Mouse (Mus musculus): ENCODE results near the gene Apoc2.
"Not testable (repeated sequence)": the region's sequence is repeated elsewhere in the genome, so short reads cannot be mapped to it uniquely, and the experiment has no call there.

Gene Apoc2

DNA sequence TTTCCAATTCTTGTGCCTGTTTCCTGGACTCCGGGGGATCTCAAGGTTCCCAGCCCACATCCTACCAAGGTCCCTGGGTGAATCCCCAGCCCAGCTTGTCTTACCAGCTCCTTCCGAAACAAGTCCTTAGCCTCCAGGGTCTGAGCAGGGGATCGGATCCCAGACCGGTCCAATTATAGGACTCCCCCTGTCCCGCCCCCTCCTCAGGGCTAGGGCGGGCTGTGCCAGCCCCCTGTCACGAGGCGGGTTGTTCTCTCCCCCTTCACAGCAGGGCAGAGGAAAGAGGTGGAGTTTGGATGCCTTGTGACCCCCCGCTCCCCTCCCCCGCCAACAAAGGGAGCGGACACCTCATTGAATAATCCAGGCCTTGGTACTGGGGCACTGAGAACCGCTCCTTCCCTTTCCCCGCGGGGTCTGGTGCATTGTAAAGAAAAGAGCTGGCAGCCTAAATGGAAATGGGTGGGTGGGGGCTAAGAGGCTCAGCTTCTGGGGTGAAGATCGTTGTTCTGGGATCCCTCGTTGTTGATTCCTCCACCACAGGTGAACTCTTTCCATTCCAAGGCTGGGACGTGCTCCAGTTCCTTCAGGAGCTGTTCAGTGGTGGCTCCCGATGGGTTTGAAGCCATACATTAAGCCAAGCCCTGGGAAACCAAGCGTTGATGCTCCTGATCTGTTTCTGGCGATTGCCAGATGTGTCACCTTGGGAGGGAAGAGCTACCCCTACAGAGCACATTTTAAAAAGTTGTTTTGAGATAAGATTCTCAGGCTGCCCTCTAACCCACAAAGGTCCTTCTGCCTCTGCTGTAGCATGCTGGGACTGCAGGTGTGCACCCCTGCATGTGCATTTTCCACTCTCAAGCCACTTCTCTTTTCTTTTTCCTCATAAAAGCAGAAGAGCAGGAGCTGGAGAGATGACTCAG is 21.4 kb upstream of the Apoc2 start, which contains the start of gene Apoe:
Apoe (minus strand) TSS at position 282 of the 920 bp plus-strand sequence.
- DNase-seq (ENCODE audit: low spot score), result peak; percentile 58

DNA sequence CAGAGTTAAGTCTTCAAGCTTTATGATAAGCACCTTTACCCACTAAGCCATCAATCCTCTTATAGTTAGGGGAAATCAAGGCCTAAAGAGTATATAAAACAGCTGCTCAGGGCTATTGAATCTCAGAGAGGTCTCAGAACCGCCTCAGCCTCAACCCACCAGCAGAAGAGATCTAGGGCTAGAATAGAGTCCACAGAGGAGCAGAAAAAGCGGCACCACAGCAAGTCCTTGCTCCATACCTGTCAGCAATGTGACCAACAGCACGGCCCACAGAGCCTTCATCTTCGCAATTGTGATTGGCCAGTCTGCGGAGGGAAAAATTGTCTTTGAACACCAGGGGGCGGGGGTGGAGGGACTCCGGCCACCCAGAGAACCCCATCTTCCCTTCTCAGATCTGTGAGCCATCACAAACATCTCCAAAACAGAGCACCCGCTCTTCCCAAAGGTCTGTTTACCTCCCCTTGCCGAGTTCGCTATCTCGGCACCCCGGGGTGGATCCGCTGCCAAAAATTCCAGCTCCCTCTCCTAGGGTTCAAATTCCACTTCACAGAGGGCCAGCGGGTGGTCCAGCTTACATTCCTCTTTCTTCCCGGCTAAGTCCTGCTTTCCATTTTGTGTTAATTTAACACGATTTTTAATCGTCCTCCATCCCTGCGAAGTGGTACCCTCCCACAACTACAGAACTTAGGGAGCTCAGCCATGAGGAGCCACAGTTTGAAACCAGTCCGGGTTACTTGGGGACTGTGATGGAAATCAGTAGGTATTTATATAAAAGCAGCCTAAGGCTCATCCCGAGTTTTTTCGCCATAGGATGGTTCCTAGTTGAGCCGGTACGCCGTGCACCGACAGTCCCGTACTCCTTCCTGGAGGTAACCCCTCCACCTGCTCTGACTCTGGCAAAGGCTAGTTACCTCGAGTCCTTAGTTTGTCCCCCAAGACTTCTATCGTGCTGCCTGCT is 20.5 kb upstream of the Apoc2 start:
- no peak for DNase-seq (ENCODE audit: low spot score)

DNA sequence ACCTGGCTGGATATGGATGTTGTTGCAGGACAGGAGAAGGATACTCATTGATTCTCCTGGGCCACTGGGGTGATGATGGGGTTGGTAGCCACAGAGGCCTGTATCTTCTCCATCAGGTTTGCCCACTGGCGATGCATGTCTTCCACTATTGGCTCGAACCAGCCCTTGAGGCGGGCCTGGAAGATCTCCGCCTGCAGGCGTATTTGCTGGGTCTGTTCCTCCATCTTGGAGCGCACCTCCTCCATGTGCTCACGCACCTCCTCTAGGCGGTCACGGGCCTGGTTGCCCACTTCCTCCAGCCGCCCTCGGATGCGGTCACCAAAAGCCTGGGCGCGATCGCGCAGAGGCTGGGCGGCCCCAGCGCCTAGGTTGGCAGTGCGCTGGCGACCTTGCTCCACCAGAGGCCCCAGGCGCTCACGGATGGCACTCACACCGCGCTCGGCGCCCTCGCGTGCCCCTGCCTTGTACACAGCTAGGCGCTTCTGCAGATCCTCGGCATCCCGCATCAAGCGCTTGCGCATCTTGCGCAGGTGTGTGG is 18.7 kb upstream of the Apoc2 start:
- no peak for DNase-seq (ENCODE audit: low spot score)

DNA sequence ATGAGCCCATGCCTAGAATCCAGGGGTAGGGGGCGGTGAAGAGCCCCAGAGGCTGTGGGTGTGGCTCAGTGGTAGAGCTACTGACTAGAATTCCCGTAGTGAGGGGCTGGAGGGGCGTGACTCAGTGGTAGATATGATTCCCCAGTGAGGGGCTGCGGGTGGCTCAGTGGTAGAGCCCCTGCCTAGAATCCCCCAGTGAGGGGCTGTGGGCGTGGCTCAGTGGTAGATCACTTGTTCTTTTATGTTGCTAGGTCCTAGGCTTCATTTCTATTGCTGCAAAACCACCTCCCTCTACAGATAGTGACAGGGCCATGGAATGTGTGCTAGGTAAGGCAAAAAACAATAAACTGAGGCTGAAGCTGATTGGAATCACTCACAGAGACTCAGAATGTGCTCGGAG is 18.1 kb upstream of the Apoc2 start:
- DNase-seq (ENCODE audit: low spot score), result no peak

DNA sequence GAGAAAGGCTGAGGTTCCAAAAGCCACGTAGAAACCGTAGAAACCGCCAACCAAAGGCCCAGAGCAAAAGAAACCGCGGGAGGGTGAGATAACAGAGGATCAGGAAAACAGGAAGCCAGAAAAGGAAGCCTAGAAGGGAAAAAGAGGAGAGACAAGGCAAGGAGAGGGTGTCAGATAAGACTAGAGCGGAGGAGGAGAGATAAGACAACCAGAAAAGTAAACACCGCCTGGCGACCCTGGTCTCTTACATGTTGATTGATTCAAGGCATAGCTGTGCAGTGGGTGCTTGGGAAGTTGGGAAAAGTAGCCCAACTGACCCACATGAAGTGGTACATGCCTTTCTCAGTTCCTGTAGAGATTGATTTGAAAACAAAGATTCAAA is 17.5 kb upstream of the Apoc2 start:
- no peak for DNase-seq (ENCODE audit: low spot score)

DNA sequence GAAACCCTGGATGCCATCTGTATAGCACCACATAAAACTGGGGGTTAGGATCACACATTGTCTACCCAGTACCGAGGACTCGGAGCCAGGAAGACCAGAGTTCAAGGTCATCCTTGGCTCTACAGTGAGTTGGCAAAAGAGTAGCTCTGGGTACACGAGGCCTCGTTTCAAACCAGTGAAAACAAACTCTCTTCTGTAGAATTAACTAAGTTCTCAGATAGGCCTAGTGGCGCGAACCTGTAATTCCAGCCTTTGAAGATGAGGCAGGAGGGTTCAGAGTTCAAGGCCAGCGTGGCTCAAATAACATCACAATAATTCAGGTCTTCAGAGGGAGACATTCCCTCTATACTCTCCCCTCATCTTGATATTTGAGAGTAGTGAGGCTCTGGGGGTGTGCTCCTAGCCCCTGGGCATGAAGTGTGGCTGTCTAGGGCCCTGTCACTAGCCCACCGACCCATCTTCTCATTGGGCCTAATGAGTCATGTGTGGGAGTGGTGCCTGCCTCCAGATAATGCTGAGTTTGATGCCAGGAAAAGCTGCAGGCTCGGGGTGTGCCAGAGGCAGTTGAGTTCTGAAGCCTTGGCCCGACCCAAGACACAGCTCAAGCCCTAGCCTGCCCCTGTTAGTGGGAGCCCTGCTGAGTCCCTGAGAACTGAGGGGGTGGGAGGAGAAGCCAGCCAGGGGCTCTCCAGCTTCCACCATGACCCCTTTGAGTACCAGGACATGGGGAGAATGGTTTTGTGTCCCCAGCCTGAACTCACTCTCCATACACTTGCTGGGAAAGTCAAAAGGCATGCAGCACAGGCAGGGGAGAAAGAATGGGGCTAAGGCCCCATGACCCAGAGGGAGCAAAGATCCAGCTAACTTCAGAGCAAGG is 16.8 kb upstream of the Apoc2 start:
- DNase-seq (ENCODE audit: low spot score), result no peak

DNA sequence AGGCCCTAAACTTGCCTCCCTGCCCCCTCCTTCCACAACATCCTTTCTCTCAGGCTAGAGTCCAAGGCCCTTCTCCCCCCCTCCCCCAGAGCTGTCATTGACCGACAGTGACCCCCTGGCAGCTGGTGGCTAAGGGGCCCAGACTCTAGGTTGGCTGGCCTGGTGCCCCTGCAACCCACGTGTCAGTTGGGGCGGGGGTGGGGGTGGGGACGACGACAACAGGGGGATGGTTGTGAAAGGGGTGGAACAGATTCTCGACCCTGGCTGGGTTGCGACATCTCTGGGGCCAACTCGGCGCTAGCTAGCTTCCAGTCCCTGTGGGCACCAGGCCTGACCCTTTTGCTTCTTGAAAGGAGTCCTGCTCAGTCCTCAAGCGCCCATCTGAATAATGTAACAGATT is 15.7 kb upstream of the Apoc2 start:
- no peak for DNase-seq (ENCODE audit: low spot score)

DNA sequence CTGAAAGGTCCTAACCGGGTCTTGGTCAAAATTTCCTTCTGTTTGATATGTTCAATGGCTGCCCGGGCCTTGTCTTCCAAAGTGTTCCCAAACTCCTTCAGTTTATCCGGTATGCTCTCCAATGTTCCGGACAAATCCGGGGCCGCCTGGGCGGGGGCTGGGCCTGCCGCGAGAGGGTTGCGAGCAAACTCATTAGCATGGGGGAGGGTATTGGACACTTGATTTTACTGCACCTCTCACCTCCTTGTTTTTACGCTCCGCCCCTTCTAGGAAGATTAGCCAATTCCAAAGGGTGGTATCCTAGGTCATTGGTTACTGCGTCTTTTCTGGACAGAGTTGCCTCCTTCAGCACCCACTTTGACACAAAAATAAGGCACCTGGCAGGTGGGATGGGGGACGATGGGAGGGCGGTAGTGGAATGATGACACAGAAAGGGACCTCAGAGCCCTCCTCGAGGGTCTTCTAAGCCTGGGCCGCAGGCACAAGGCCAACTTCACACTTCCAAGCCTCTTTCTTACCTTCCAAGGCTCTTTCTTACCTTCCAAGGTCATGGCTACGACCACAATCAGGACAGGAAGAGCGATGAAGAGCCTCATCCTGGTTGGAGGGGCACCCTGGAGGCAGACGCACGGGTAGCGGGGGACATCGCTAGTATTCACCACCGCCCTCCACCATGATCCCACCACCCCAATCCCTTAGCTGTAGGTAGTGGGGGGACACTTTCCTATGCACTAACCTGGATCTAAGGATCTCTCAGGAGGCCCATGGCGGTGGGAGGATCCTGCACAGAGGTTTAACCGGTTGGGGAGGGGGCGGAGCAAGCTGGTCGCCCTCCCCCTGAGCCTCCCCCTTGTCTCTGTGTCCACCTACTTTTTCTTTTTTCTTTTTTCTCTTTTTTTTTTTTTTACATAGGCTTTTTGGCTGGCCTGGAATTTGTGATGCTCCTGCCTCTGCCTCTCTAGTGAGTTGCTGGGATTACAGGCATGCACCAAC is 14.4 kb upstream of the Apoc2 start, which contains the start of gene Apoc1:
Apoc1 (minus strand) TSS at position 788 of the 993 bp plus-strand sequence.
- DNase-seq (ENCODE audit: low spot score), result no peak

DNA sequence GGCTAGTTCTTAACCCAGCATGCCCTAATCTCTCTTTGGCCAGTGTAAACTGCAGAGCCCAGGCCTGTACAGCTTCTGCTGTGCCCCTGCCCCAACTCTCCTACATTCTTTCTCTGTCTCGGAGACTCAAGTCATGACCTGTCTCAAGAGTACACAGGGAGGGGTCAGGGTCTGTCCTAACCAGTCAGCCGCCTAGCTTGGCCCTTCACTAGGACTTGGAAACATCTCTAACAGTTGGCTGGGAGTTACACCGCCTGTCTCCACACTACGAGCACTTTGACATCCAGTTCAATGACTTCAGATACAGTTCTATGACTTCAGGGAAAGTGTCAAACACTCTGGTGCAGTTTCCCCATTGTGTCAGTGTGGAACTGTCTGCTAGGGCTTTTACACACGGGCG is 13.7 kb upstream of the Apoc2 start:
- DNase-seq (ENCODE audit: low spot score), result no peak

DNA sequence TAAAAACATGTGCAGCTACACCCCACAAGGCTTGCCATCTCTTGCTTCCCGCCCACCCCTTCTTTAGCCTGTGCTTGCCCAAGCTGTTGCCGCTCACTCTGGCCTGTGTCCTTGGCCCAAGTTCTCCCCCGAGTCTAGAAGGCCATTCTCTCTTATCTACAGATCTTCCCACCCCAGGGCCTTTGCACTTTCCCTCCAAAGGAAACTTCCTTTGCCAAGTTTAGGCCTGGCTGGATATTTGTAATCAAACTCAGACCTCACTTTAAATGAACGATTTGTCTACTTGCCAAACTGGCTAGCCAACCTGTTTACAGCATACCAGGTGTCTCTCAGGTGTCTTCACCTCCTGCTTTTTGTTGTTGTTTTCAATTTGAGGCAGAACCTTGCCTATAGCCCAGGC is 13.1 kb upstream of the Apoc2 start:
- no peak for DNase-seq (ENCODE audit: low spot score)

DNA sequence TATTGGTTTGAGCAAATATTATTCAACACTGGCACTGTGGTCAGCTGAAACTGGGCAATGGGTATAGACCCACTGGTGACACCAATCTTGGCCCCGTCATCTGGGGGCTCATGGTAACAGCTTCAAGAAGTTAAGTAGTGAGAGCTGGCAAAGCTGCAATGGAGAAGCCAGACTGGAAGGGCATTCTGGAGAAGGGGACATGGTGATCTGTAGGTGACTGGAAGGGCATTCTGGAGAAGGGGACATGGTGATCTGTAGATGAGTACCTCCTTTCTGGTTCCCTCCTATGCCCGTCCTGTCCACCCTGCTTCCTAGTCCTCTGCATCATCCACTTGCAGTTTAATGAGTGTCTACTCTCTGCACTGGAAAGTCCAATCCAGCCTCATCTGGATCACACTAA is 10.9 kb upstream of the Apoc2 start:
- DNase-seq (ENCODE audit: low spot score), result no peak

DNA sequence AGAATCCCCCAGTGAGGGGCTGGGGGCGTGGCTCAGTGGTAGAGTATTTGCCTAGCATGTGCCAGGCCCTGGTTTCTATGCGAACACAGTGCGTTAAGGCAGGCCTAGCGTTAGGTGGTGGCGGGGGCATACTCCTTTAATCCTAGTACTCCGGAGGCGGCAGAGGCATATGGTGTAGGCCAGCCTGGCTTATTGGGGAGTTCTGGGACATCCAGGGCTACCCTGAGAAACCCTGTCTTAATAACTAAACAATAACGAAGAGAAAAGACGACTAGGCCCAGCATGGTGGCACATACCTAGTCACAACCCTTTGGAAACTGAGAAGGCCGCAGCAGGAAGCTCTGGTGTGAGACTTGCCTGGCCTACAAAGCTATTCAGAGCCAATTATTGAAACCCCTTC is 10.4 kb upstream of the Apoc2 start:
- DNase-seq (ENCODE audit: low spot score), result no peak

DNA sequence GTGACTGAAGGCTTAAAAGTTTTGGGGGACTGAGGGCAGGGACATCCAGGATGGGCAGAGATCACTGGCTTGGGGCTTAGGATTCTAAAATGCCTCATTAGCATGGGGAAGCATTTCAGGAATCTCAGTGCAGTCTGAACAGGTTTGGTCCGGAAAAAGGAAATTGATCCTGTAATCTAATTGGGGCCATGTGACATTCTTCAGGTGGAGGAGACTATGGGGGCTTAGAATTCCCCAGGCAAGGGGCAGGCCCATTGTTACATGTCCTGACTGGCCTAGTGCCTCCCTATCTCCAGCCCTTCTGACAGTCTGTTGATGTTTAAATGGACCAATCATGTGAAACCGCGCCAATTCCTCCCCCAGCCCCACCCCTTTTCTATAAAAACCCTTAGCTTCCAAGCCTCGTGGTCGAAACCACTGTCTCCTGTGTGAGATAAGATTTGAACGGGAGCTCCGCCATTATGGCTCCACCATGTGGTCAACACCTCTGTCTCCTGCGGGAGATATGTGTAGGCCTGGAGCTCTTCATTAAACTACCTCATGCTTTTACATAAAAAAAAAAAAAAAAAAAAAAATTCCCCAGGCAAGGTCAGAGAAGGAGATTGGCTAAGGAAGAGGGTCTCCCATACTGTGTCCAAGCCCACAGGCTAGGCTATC is 9.3 kb upstream of the Apoc2 start:
- DNase-seq (ENCODE audit: low spot score), result not testable (repeated sequence)

DNA sequence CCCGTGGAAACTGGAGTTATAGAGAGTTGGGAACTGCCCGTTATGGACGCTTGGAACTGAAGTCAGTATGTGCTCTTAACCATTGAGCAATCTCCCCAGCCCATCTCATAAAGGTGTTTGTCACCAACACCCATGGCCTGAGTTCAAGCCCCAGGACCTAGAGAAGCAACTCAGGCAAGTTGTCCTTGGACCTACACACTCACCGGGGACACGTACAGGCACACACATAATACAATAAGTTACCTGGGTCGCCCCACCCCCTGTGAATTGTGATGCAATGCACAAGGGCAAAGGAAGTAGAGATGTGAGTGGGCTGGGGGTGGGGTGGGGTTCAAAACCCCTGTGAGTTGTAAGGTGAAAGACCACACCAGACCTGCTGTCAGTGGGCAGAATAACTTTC is 8.8 kb upstream of the Apoc2 start:
- no peak for DNase-seq (ENCODE audit: low spot score)

DNA sequence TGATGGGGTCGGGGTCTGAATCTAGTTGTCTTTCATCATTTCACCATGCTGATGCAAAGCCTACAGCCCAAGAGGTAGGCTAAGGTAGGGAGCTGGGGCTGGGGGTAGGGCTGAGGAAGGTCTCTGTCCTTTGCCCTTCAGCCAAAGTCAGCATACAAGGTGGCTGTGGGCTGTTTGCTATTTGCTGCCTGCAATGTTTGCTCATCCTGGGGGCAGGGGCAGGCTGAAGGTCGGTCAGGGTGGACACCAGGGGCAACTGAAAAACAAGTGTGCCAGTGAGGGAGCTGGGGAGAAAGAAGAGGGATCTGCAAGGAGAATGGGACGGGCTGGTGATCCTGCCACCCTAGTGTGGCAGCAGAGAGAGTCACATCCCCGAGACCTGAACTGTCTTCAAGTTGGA is 7.6 kb upstream of the Apoc2 start:
- no peak for DNase-seq (ENCODE audit: low spot score)

DNA sequence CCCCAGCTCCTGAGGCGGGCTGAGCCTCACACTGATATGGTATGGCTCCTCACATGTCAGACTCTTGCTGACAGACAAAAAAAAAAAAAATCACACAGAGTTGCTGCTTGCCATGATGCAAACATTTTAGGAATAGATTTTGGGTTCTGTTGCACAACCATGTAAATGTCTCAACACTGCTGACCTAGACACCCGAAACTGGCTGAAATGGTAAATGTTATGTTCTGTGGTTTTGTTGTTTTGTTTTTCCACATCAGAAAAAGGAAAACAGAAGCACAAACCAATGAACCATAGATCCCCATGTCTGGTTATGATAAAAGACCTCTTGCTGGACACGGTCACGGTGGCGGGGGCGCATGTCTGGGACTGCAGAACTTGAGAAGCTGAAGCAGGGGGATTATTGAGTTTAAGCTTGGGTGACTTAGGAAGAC is 6.0 kb upstream of the Apoc2 start:
- no peak for DNase-seq (ENCODE audit: low spot score)

DNA sequence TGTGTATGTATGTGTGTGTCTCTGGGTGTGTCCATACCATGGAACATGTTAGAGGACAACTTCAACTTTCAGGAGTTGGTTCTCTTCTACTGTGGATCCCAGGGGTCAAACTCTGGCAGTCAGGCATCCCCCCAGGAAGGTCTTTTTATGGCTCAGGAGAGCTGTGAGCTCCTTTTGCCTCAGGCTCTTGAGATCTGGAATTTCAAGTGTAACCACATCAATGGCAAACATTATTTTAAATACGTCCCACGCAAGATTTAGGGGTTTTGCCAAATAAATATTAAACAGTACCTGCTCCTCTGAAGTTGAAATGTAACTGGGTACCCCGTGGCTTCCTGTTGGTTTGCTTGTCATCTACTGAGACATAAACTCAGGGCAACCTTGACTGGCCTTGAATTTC is 5.2 kb upstream of the Apoc2 start:
- no peak for DNase-seq (ENCODE audit: low spot score)

DNA sequence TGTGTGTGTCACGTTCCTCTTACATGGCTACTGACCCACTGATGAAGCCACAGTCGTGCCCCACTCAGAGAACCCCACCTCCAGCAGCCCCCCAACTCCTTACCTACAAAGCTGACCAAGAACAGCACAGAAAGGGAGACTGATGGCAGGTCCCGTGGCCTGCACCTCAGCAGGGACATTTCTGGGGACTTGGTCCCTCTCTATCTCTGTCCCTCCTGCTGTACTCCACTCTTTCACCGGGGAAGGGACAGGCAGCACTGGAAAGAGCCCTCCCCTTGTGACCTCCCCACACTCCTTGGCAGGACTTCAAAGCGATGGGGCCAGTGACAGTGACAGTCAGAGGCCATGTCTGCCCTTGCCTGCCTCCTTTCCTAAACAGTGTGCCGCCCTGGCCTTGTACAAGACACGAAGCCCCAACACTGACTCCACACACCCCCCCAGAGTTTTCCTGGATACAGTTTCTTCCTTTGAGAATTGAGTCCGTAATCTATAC is 3.5 kb upstream of the Apoc2 start, which contains the start of the genes Gm44805 and Apoc4:
Gm44805 (minus strand) TSS at position 222 of the 493 bp plus-strand sequence.
Apoc4 (minus strand) TSS at position 278 of the 493 bp plus-strand sequence.
- DNase-seq (ENCODE audit: low spot score), result no peak

DNA sequence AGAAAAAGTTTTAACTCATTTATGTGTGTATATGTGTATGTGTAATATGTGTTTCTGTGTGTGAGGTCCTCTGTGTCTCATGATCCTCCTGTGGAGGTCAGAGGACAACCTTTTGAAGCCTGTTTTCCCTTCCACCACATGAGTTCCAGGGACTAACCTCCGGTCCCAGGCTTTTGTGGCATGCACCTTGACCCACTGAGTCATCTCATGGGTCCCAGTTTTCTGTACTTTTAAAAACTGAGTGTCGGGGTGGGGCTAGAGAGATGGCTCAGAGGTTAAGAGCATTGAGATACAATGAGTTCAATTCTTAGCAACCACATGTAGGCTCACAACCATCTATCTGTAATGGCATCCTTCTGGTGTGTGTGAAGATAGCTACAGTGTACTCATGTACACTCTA is 3.0 kb upstream of the Apoc2 start:
- no peak for DNase-seq (ENCODE audit: low spot score)

All from ovary, adult 18-20 months (tissue).